Mouse (Mus musculus): ENCODE data around the gene Cfap65. TPM values are rescaled to one million over a fixed set of nuclear protein-coding genes. Genes with fewer than 3 reads are reported as not detected.

The Cfap65 gene
- polyA plus RNA-seq (2016; fragmentation: Nextera tagmentation; extraction: Ambion mirVana): 0.08 TPM in 1 of 2 replicates, not detected in the other

GRCm38 (mm10) chr1:74935402-74935801, at the start of gene Cfap65:
Gene Cfap65 (minus strand): TSS chr1:74935599.
- Histone ChIP-seq H3K4me1 (no peaks in the 10 kb centered on the region), H3K36me3 (replicated peaks) (no peaks in the 10 kb centered on the region), H3K27ac (replicated peaks) (no peak within 1 kb of the TSS), H3K9me3 (no peaks in the 10 kb centered on the region), H3K27me3 (replicated peaks; ENCODE audit: low read depth, poor library complexity, severe bottlenecking) (peaks cover 56% of the 10 kb centered on the region), H3K4me3 (peak within 1 kb of the TSS; percentile 43)
- WGBS: 2% methylated on average over 18 of the region's 18 CpGs
- DNase-seq (ENCODE audit: low spot score): peak; percentile 52

GRCm38 (mm10) chr1:74977001-74977400, 41.6 kb upstream of the Cfap65 start:
- DNase-seq (ENCODE audit: low spot score): no peak
- WGBS: 69% methylated on average over 8 of the region's 8 CpGs
- no peaks in the 10 kb centered on the region for H3K27me3 ChIP-seq (replicated peaks; ENCODE audit: low read depth, poor library complexity, severe bottlenecking)
- H3K27ac ChIP-seq (replicated peaks): no peak overlapping the region
- no peaks in the 10 kb centered on the region for H3K9me3 ChIP-seq
- H3K36me3 ChIP-seq (replicated peaks): no peaks in the 10 kb centered on the region
- H3K4me3 ChIP-seq: no peak overlapping the region
- peaks cover 14% of the 10 kb centered on the region for H3K4me1 ChIP-seq

- DNase-seq (ENCODE audit: low spot score): no peak
- H3K36me3 ChIP-seq (replicated peaks): no peaks in the 10 kb centered on the region
- 92% methylated on average over 1 of the region's 1 CpGs for WGBS
- H3K27me3 ChIP-seq (replicated peaks; ENCODE audit: low read depth, poor library complexity, severe bottlenecking): no peaks in the 10 kb centered on the region
- peaks cover 18% of the 10 kb centered on the region for H3K4me1 ChIP-seq
- H3K9me3 ChIP-seq: no peaks in the 10 kb centered on the region
- H3K27ac ChIP-seq (replicated peaks): no peak overlapping the region
- H3K4me3 ChIP-seq: no peak overlapping the region
Measured at GRCm38 (mm10) chr1:74975936-74976335, 40.5 kb upstream of the Cfap65 start.

- H3K36me3 ChIP-seq (replicated peaks): no peaks in the 10 kb centered on the region
- no peak overlapping the region for H3K27ac ChIP-seq (replicated peaks)
- no peaks in the 10 kb centered on the region for H3K27me3 ChIP-seq (replicated peaks; ENCODE audit: low read depth, poor library complexity, severe bottlenecking)
- H3K9me3 ChIP-seq: no peaks in the 10 kb centered on the region
- no peak overlapping the region for H3K4me3 ChIP-seq
- DNase-seq (ENCODE audit: low spot score): no peak
- WGBS: 79% methylated on average over 6 of the region's 6 CpGs
- peaks cover 11% of the 10 kb centered on the region for H3K4me1 ChIP-seq
Measured at GRCm38 (mm10) chr1:74973590-74973989, 38.2 kb upstream of the Cfap65 start.

- WGBS: 67% methylated on average over 4 of the region's 4 CpGs
Measured at GRCm38 (mm10) chr1:74971353-74972050, 36.1 kb upstream of the Cfap65 start.

GRCm38 (mm10) chr1:74967962-74968580, 32.7 kb upstream of the Cfap65 start:
- no peak for DNase-seq (ENCODE audit: low spot score)
- no peak overlapping the region for H3K4me3 ChIP-seq
- peaks cover 11% of the 10 kb centered on the region for H3K4me1 ChIP-seq
- 76% methylated on average over 8 of the region's 8 CpGs for WGBS
- H3K27ac ChIP-seq (replicated peaks): no peak overlapping the region
- H3K27me3 ChIP-seq (replicated peaks; ENCODE audit: low read depth, poor library complexity, severe bottlenecking): peaks cover 28% of the 10 kb centered on the region
- no peaks in the 10 kb centered on the region for H3K36me3 ChIP-seq (replicated peaks)
- no peaks in the 10 kb centered on the region for H3K9me3 ChIP-seq

More at GRCm38 (mm10) chr1:74971353-74972050, 36.1 kb upstream of the Cfap65 start:
- 0 out of 2 replicates have a peak, but pooled peaks cover 6% of the 10 kb centered on the region for H3K27me3 ChIP-seq (replicated peaks; ENCODE audit: low read depth, poor library complexity, severe bottlenecking)
- H3K36me3 ChIP-seq (replicated peaks): no peaks in the 10 kb centered on the region
- no peaks in the 10 kb centered on the region for H3K9me3 ChIP-seq
- DNase-seq (ENCODE audit: low spot score): no peak
- H3K4me3 ChIP-seq: no peak overlapping the region
- peaks cover 5% of the 10 kb centered on the region; the same call in 1 of the 2 replicates for H3K4me1 ChIP-seq
- no peak overlapping the region for H3K27ac ChIP-seq (replicated peaks)

- DNase-seq (ENCODE audit: low spot score): peak; percentile 83
- Histone ChIP-seq H3K27me3 (replicated peaks; ENCODE audit: low read depth, poor library complexity, severe bottlenecking) (peaks cover 34% of the 10 kb centered on the region), H3K9me3 (no peaks in the 10 kb centered on the region), H3K36me3 (replicated peaks) (no peaks in the 10 kb centered on the region), H3K4me3 (peak overlapping the region; percentile 47), H3K27ac (replicated peaks) (0 out of 2 replicates have a peak overlapping the region, but pooled peaks have one; percentile 57), H3K4me1 (peaks cover 6% of the 10 kb centered on the region)
- WGBS: 17% methylated on average over 16 of the region's 16 CpGs
Measured at GRCm38 (mm10) chr1:74964494-74965215, 29.3 kb upstream of the Cfap65 start.

- Histone ChIP-seq H3K4me3 (no peak overlapping the region), H3K27me3 (replicated peaks; ENCODE audit: low read depth, poor library complexity, severe bottlenecking) (peaks cover 41% of the 10 kb centered on the region), H3K4me1 (peaks cover 6% of the 10 kb centered on the region), H3K36me3 (replicated peaks) (no peaks in the 10 kb centered on the region), H3K27ac (replicated peaks) (no peak overlapping the region), H3K9me3 (no peaks in the 10 kb centered on the region)
- 96% methylated on average over 5 of the region's 5 CpGs for WGBS
- no peak for DNase-seq (ENCODE audit: low spot score)
Measured at GRCm38 (mm10) chr1:74962853-74963227, 27.4 kb upstream of the Cfap65 start.

- no peak for DNase-seq (ENCODE audit: low spot score)
- peaks cover 6% of the 10 kb centered on the region for H3K4me1 ChIP-seq
- 79% methylated on average over 5 of the region's 5 CpGs for WGBS
- peaks cover 43% of the 10 kb centered on the region for H3K27me3 ChIP-seq (replicated peaks; ENCODE audit: low read depth, poor library complexity, severe bottlenecking)
- no peaks in the 10 kb centered on the region for H3K36me3 ChIP-seq (replicated peaks)
- no peaks in the 10 kb centered on the region for H3K9me3 ChIP-seq
- H3K27ac ChIP-seq (replicated peaks): no peak overlapping the region
- no peak overlapping the region for H3K4me3 ChIP-seq
Measured at GRCm38 (mm10) chr1:74962126-74962852, 26.9 kb upstream of the Cfap65 start.

- Histone ChIP-seq H3K4me1 (peaks cover 6% of the 10 kb centered on the region), H3K27ac (replicated peaks) (no peak overlapping the region)
Measured at GRCm38 (mm10) chr1:74961722-74962121, 26.3 kb upstream of the Cfap65 start.

GRCm38 (mm10) chr1:74960059-74960458, 24.7 kb upstream of the Cfap65 start:
- Histone ChIP-seq H3K4me3 (no peak overlapping the region), H3K27me3 (replicated peaks; ENCODE audit: low read depth, poor library complexity, severe bottlenecking) (peaks cover 60% of the 10 kb centered on the region), H3K36me3 (replicated peaks) (no peaks in the 10 kb centered on the region), H3K9me3 (no peaks in the 10 kb centered on the region), H3K27ac (replicated peaks) (no peak overlapping the region), H3K4me1 (peaks cover 5% of the 10 kb centered on the region)
- WGBS: 89% methylated on average over 7 of the region's 7 CpGs
- DNase-seq (ENCODE audit: low spot score): no peak

More at GRCm38 (mm10) chr1:74961722-74962121, 26.3 kb upstream of the Cfap65 start:
- no peak for DNase-seq (ENCODE audit: low spot score)
- no peaks in the 10 kb centered on the region for H3K36me3 ChIP-seq (replicated peaks)
- WGBS: 89% methylated on average over 7 of the region's 7 CpGs
- H3K4me3 ChIP-seq: no peak overlapping the region
- H3K9me3 ChIP-seq: no peaks in the 10 kb centered on the region
- peaks cover 47% of the 10 kb centered on the region for H3K27me3 ChIP-seq (replicated peaks; ENCODE audit: low read depth, poor library complexity, severe bottlenecking)

GRCm38 (mm10) chr1:74951556-74952210, 16.3 kb upstream of the Cfap65 start, which contains the start of gene Ihh:
Gene Ihh (minus strand): TSS chr1:74951672.
- 2% methylated on average over 55 of the region's 55 CpGs for WGBS
- peaks cover 99% of the 10 kb centered on the region for H3K27me3 ChIP-seq (replicated peaks; ENCODE audit: low read depth, poor library complexity, severe bottlenecking)
- DNase-seq (ENCODE audit: low spot score): peak; percentile 49

More at GRCm38 (mm10) chr1:74951556-74952210, 16.3 kb upstream of the Cfap65 start, which contains the start of gene Ihh:
- Histone ChIP-seq H3K36me3 (replicated peaks) (no peaks in the 10 kb centered on the region), H3K27ac (replicated peaks) (no peak within 1 kb of the TSS), H3K4me1 (peaks cover 39% of the 10 kb centered on the region), H3K4me3 (peak within 1 kb of the TSS; percentile 52), H3K9me3 (no peaks in the 10 kb centered on the region)
